Mouse (Mus musculus) left cerebral cortex, adult 18-20 months (tissue): ENCODE data around the gene Dock10. TPM values are rescaled to one million over a fixed set of nuclear protein-coding genes. Genes with fewer than 3 reads are reported as not detected.

Source experiments
- DNase-seq, 2 experiments: peaks; one replicate each; pipeline ENCODE4 v3.0.0; 2021 to 2022; ENCODE audit warnings: low spot score in 2 of 2, mixed read lengths in 1 of 2
- total RNA-seq, 2 experiments: library from RNA; stranded (reverse); gene quantifications; 2 replicates each; pipeline ENCODE4 v1.2.3; 2021

Gene Dock10
- total RNA-seq, 2 experiments from 2014 or later, result 20.8 to 28.3 TPM

DNA sequence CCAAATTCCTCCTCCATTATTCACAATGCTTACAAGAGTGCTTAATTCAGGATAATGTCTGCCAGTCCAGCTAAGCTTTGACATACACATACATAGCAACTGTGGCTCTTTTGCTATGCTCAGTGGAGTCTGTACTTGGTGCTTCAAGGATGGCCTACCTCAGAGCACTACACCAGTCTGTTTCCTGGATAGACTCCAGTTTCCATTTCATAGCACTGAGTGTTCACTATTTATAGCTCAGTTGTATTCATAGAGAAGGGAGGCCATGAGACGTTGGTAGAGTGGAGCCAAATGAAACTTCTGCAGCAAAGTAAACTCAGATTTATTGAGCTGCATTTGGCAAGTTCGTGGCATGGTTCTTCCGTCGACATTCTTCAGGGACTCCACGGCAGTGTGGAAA, 274.9 kb downstream of the Dock10 start:
- DNase-seq, result no peak

GRCm38 (mm10) chr1:80474942-80475341, 283.4 kb downstream of the Dock10 start:
- DNase-seq, result no peak

- no peak for DNase-seq
Observed at GRCm38 (mm10) chr1:80472395-80472794, 285.9 kb downstream of the Dock10 start.

DNA sequence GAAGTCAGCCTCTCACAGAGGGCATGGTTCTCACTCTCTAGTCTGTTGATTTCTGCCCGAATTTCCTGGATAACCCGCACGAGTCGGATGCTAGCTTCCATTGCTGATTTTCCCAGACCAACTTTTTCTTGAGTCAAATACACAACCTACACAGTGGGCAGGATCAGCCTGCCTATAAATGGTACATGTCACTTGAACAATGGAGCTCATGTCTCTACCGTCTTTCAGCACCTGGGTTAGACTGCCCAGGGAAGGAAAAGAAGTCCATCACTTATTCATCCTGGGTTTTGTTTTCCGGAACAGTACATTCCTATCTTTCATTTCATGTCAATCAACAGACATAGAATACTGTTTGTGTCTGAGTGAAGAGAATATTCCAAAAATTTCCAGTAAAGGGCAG, 297.0 kb downstream of the Dock10 start, which contains the start of gene Gm45261:
Gene Gm45261 (minus strand): TSS at position 101 of the 400 bp plus-strand sequence.
- no peak for DNase-seq

- DNase-seq, result no peak
Observed at GRCm38 (mm10) chr1:80459923-80460322, 298.4 kb downstream of the Dock10 start.

- DNase-seq, result no peak
Observed at GRCm38 (mm10) chr1:80459477-80459876, 298.9 kb downstream of the Dock10 start.

- DNase-seq, result no peak
Observed at GRCm38 (mm10) chr1:80453971-80454370, 304.4 kb downstream of the Dock10 start.

DNA sequence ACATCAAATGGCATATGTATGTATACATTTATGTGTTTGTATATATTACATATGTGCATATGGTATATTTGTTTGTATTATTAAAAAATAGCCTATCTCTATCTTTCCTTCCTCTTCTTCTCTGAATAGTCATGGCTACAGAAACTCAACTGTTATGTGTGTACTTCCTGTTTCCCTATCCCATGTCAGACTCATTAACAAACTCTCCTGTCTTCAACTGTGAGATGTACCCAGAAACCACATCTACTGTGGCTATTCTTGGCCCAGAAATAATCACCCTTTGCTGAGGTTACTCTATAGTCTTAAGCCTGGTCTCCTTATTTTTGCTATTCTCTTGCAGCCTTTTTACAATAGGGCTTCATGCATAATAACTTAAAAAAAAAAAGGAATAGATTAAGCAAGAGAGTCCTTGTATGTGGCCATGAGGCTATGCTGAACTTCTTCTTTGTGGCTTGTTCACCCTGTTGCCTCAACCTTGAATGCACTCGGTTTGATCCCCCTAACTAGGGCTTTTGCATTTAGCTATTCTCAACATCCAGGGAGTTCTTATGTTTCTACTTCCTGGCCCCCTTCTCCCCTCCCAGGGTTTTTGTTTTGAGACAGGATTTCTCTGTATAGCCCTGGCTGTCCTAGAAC, 306.3 kb downstream of the Dock10 start:
- DNase-seq, result no peak
